Mouse (Mus musculus) myocyte (in vitro differentiated cells): ENCODE measurements around the gene Ccdc163. TPM values are rescaled to one million over a fixed set of nuclear protein-coding genes. Genes with fewer than 3 reads are reported as not detected.

Experiments used
- H3K27me3 ChIP-seq: one replicate; pipeline ENCODE4 v1.6.1; 2011; ENCODE audit not compliant: control insufficient read depth, insufficient read depth, insufficient read length
- H3K36me3 ChIP-seq: one replicate; pipeline ENCODE4 v1.6.1; 2011; ENCODE audit not compliant: control insufficient read depth, insufficient read depth
- H3K4me2 ChIP-seq: one replicate; pipeline ENCODE4 v1.6.1; 2011; ENCODE audit warnings: low read depth, control low read depth
- H3K4me3 ChIP-seq: one replicate; pipeline ENCODE4 v1.5.1; 2011; ENCODE audit warnings: mild to moderate bottlenecking, control low read depth, moderate library complexity
- H3K79me2 ChIP-seq: one replicate; pipeline ENCODE4 v1.6.1; 2011; ENCODE audit not compliant: control insufficient read depth, insufficient read depth
- H3ac ChIP-seq: one replicate; pipeline ENCODE4 v1.6.1; 2011; ENCODE audit not compliant: control insufficient read depth, insufficient read length
- CEBPB ChIP-seq: IDR thresholded peaks from 2 replicates; pipeline ENCODE4 v1.6.1; 2011; ENCODE audit warnings: mild to moderate bottlenecking, moderate library complexity; ENCODE audit not compliant: poor library complexity, insufficient read depth, severe bottlenecking
- E2F4 ChIP-seq: IDR thresholded peaks from one replicate; pipeline ENCODE4 v1.6.1; 2011; ENCODE audit warnings: mild to moderate bottlenecking, control low read depth, moderate library complexity; ENCODE audit not compliant: insufficient read depth
- MAX ChIP-seq: IDR thresholded peaks from one replicate; pipeline ENCODE4 v1.6.1; 2011; ENCODE audit warnings: low read depth, mild to moderate bottlenecking, control low read depth
- MYOD1 ChIP-seq, 3 experiments: IDR thresholded peaks; one replicate each; pipeline ENCODE4 v1.6.1; 2011; ENCODE audit warnings: control low read depth in 2 of 3, low read depth in 2 of 3, mild to moderate bottlenecking in 2 of 3, moderate library complexity in 1 of 3; ENCODE audit not compliant: insufficient read length in 2 of 3, control insufficient read depth in 1 of 3
- MYOG ChIP-seq, 3 experiments: IDR thresholded peaks; one replicate each; pipeline ENCODE4 v1.6.1; 2011; ENCODE audit warnings: control low read depth in 2 of 3, low read depth in 2 of 3, mild to moderate bottlenecking in 2 of 3; ENCODE audit not compliant: insufficient read length in 2 of 3, control insufficient read depth in 1 of 3, insufficient read depth in 1 of 3
- POLR2A ChIP-seq: IDR thresholded peaks from one replicate; pipeline ENCODE4 v1.6.1; 2011; ENCODE audit warnings: low read depth, mild to moderate bottlenecking, control low read depth, moderate library complexity; ENCODE audit not compliant: insufficient read length
- POLR2AphosphoS2 ChIP-seq: IDR thresholded peaks from one replicate; pipeline ENCODE4 v1.6.1; 2011; ENCODE audit warnings: low read depth, control low read depth; ENCODE audit not compliant: insufficient read length
- REST ChIP-seq: IDR thresholded peaks from one replicate; pipeline ENCODE4 v1.6.1; 2011; ENCODE audit warnings: mild to moderate bottlenecking, control low read depth, moderate library complexity; ENCODE audit not compliant: insufficient read depth, insufficient read length
- SRF ChIP-seq: IDR thresholded peaks from one replicate; pipeline ENCODE4 v1.6.1; 2011; ENCODE audit warnings: low read depth; ENCODE audit not compliant: control insufficient read depth, insufficient read length
- TCF12 ChIP-seq: IDR thresholded peaks from one replicate; pipeline ENCODE4 v1.6.1; 2011; ENCODE audit warnings: mild to moderate bottlenecking, control low read depth; ENCODE audit not compliant: poor library complexity, insufficient read depth, severe bottlenecking
- TCF3 ChIP-seq: IDR thresholded peaks from one replicate; pipeline ENCODE4 v1.6.1; 2011; ENCODE audit warnings: low read depth, control low read depth; ENCODE audit not compliant: insufficient read length
- USF1 ChIP-seq: IDR thresholded peaks from one replicate; pipeline ENCODE4 v1.6.1; 2011; ENCODE audit warnings: low read depth, mild to moderate bottlenecking, control low read depth, moderate library complexity
- polyA plus RNA-seq: library from polyadenylated mRNA; unstranded; fragments of >200 nt; fragmentation: generic; extraction: Trizol; gene quantifications from one replicate; pipeline ENCODE4 v1.2.1, GENCODE M21; 2012; ENCODE audit warnings: missing spikeins

The Ccdc163 gene
- polyA plus RNA-seq, 1 experiment: 18.9 TPM

GRCm38 (mm10) chr4:116799901-116800300 lies 91.6 kb downstream of the Ccdc163 start:
- peaks cover 4% of the 10 kb centered on the region for H3K79me2 ChIP-seq
- peaks cover 14% of the 10 kb centered on the region for H3K36me3 ChIP-seq
- no peaks in the 10 kb centered on the region for H3K27me3 ChIP-seq
- H3ac ChIP-seq: no peak overlapping the region
- TF ChIP-seq TCF12 (no peak), USF1 (no peak), POLR2A (no peak), SRF (no peak), MYOG (IDR thresholded peaks at IDR 0.05; ENCODE audit: control insufficient read depth in 1 of 3, insufficient read depth in 1 of 3, insufficient read length in 2 of 3, low read depth in 2 of 3) (no peak), POLR2AphosphoS2 (no peak), E2F4 (no peak), TCF3 (no peak), CEBPB (no peak), REST (no peak), MAX (no peak), MYOD1 (IDR thresholded peaks at IDR 0.05; ENCODE audit: control insufficient read depth in 1 of 3, insufficient read length in 2 of 3, low read depth in 2 of 3) (no peak)
- H3K4me2 ChIP-seq: no peak overlapping the region
- no peak overlapping the region for H3K4me3 ChIP-seq

Other genes with a start within 250 kb of the Ccdc163 start
- 48.9 TPM for gene Mast2, start 244.3 kb upstream of the Ccdc163 start, polyA plus RNA-seq
- 5.1 TPM for gene Ipp, start 201.0 kb upstream of the Ccdc163 start, polyA plus RNA-seq
- gene Tmem69, start 152.6 kb upstream of the Ccdc163 start, polyA plus RNA-seq: 17.0 TPM
- gene Gpbp1l1, start 150.9 kb upstream of the Ccdc163 start, polyA plus RNA-seq: 18.1 TPM
- 0.55 TPM for gene Ccdc17, start 111.9 kb upstream of the Ccdc163 start, polyA plus RNA-seq
- 20.0 TPM for gene Nasp, start 80.6 kb upstream of the Ccdc163 start, polyA plus RNA-seq
- gene Akr1a1, start 56.8 kb upstream of the Ccdc163 start, polyA plus RNA-seq: 746 TPM
- 231 TPM for gene Prdx1, start 23.0 kb upstream of the Ccdc163 start, polyA plus RNA-seq
- 17.2 TPM for gene Mmachc, start 103 bp upstream of the Ccdc163 start, polyA plus RNA-seq
- 3.8 TPM for gene Tesk2, start 12.4 kb downstream of the Ccdc163 start, polyA plus RNA-seq
- gene Toe1, start 99.1 kb downstream of the Ccdc163 start, polyA plus RNA-seq: 15.4 TPM
- gene Mutyh, start 99.2 kb downstream of the Ccdc163 start, polyA plus RNA-seq: 3.4 TPM
- 1.5 TPM for gene Hpdl, start 113.2 kb downstream of the Ccdc163 start, polyA plus RNA-seq
- not detected for gene Zswim5, start 168.9 kb downstream of the Ccdc163 start, polyA plus RNA-seq